Mouse (Mus musculus) thymus, adult 2 months (tissue): ENCODE results near the gene Hist1h4k. TPM values are rescaled to one million over a fixed set of nuclear protein-coding genes. Genes with fewer than 3 reads are reported as not detected.
"Not testable (repeated sequence)": the region's sequence is repeated elsewhere in the genome, so short reads cannot be mapped to it uniquely, and the experiment has no call there.

Experiments
- DNase-seq: peaks from one replicate; pipeline ENCODE4 v3.0.0; 2021
- H3K27ac ChIP-seq: fragments of 200-500 bp; 2 replicates; pipeline ENCODE4 v1.5.1; 2012; ENCODE audit warnings: low read length, control low read depth; ENCODE audit not compliant: control insufficient read depth, insufficient read depth
- H3K27me3 ChIP-seq: fragments of 200-500 bp; 2 replicates; pipeline ENCODE4 v1.6.1; 2012; ENCODE audit warnings: mild to moderate bottlenecking, low read length, moderate library complexity, mixed read lengths; ENCODE audit not compliant: control insufficient read depth, insufficient read depth
- H3K36me3 ChIP-seq: fragments of 200-500 bp; 2 replicates; pipeline ENCODE4 v1.6.1; 2012; ENCODE audit warnings: mild to moderate bottlenecking, low read length, moderate library complexity; ENCODE audit not compliant: control insufficient read depth, insufficient read depth
- H3K4me1 ChIP-seq: fragments of 200-500 bp; replicated peaks from 2 replicates; pipeline ENCODE4 v1.6.1; 2012; ENCODE audit warnings: low read length; ENCODE audit not compliant: control insufficient read depth, insufficient read depth
- H3K4me3 ChIP-seq: fragments of 200-500 bp; 2 replicates; pipeline ENCODE4 v1.5.1; 2012; ENCODE audit warnings: mild to moderate bottlenecking, low read length, control low read depth, moderate library complexity; ENCODE audit not compliant: control insufficient read depth, insufficient read depth
- CTCF ChIP-seq: fragments of 200-500 bp; IDR thresholded peaks from 2 replicates; pipeline ENCODE4 v1.5.1; 2012; ENCODE audit warnings: mild to moderate bottlenecking, control low read depth, low read length, moderate library complexity, borderline replicate concordance; ENCODE audit not compliant: control insufficient read depth, poor library complexity, insufficient read depth; ENCODE audit errors: extremely low read depth
- POLR2A ChIP-seq: fragments of 200-500 bp; IDR thresholded peaks from 2 replicates; pipeline ENCODE4 v1.6.1; 2012; ENCODE audit warnings: mild to moderate bottlenecking, low read length, control low read depth, moderate library complexity; ENCODE audit not compliant: control insufficient read depth, poor library complexity, insufficient read depth; ENCODE audit errors: extremely low read depth
- WGBS: fragments of 180-500 bp; shearing (Covaris S2); methylation state at CpG from one replicate; pipeline ENCODE4 v1.1.7; 2018; 5-methylcytosine and 5-hydroxymethylcytosine counted together
- polyA plus RNA-seq: library from polyadenylated mRNA; depleted of rRNA; stranded (reverse); fragments of >200 nt; gene quantifications from 2 replicates; pipeline ENCODE4 v1.2.3, GENCODE M21; 2012

Gene Hist1h4k
- polyA plus RNA-seq, 1 experiment: 257 TPM

DNA sequence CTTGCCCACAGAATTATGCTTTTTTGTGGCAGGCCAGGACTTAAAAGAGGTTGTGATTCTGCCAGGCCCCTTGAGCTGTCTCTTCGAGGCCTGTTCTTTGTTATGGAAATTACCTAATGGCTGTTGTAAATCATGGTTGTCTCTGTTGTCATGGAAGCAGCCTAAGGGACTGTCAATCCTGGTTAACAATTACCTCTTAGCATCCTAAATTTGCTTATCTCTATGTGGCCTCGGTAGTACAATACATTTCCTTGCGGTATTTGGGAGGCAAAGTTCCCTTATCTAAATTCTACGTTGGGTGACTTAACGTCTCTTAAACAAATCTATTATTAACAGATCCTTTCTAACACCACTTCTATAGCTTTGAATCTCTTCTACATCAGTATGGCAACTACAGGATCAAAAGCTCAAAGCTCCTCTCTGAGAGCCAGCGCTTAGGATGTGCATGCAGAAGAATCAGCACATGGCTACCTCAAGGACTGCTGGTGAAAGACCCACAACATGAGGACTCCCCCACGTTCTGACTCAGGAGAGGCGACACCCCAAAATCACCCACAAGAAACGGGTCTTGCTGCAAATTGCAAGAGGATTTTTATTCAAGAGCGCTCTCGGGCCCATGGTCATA is 22.2 kb downstream of the Hist1h4k start:
- Histone ChIP-seq H3K36me3 (no peaks in the 10 kb centered on the region), H3K4me1 (no peaks in the 10 kb centered on the region), H3K27ac (no peak overlapping the region), H3K4me3 (no peak overlapping the region), H3K27me3 (no peaks in the 10 kb centered on the region)
- DNase-seq: no peak
- no peak for TF ChIP-seq POLR2A
- no peak for TF ChIP-seq CTCF
- 89% methylated on average over 11 of the region's 11 CpGs for WGBS

DNA sequence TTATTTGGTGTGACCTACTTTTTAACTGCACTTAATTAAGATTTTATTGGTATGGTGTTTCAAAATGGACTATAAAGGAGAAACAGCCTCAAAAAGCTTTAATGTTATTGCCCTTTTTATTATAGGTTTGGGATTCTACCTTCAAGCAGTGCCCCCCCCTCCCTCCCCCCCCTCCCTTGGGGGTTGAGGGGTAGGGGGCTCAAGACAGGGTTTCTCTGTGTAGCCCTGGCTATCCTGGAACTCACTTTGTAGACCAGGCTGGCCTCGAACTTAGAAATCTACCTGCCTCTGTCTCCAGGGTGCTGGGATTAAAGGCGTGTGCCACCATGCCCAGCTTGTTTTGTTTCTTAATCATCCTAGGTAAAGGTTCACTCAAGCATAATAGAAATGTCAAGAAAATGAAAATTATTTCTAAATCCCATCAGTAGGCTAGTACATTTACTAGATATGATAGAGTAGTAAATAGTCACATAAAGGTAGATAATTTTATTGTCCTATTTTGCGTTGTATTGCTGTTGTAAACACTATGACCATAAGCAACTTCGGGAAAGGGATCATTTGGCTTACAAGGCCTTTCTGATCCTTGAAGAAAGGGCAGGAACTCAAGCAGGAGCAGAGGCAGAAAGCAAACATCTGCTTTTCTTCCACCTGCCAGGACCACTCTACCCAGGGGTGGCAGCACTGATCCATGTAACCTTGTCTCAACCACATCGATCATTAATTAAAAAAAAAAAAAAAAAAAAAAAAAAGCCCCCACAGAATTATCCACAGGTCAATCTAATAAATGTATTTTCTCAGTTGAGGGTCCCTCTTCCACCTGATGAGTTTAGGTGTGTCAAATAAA is 27.1 kb downstream of the Hist1h4k start:
- H3K4me3 ChIP-seq: no peak overlapping the region
- TF ChIP-seq CTCF: no peak
- no peak for TF ChIP-seq POLR2A
- H3K4me1 ChIP-seq: peaks cover 5% of the 10 kb centered on the region
- 51% methylated on average over 5 of the region's 5 CpGs for WGBS
- no peaks in the 10 kb centered on the region for H3K36me3 ChIP-seq
- peak; percentile 46 for DNase-seq
- H3K27me3 ChIP-seq: no peaks in the 10 kb centered on the region
- peak overlapping the region; percentile 45 for H3K27ac ChIP-seq

DNA sequence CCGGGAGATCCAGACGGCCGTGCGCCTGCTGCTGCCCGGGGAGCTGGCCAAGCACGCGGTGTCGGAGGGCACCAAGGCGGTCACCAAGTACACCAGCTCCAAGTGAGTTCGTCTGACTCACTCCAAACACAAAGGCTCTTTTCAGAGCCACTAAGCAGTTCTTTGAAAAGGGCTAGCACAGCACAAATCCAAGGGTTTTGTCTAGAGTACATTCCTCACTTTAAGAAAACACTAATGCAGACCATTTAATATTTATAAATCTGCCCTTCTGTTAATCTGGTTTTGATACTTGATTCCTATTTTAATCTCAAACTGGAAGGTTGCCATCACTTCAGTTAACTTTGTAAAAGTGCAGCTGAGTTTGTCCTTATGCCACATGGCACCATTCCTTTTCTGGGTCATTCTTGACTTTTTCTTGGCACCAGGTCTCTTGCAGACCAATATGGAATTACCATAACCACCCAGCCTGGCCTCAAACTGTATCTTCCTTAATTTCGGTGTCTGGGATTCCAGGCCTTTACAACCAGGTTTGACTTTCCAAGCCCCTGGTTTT is 27.9 kb downstream of the Hist1h4k start:
- H3K4me3 ChIP-seq: peak overlapping the region; percentile 52
- H3K4me1 ChIP-seq: peaks cover 5% of the 10 kb centered on the region
- DNase-seq: no peak
- H3K27me3 ChIP-seq: no peaks in the 10 kb centered on the region
- TF ChIP-seq CTCF (no peak), POLR2A (peak; percentile 5; the same call in 1 of the 2 replicates)
- peak overlapping the region; percentile 63 for H3K27ac ChIP-seq
- no peaks in the 10 kb centered on the region for H3K36me3 ChIP-seq
- WGBS: 7% methylated on average over 11 of the region's 11 CpGs

DNA sequence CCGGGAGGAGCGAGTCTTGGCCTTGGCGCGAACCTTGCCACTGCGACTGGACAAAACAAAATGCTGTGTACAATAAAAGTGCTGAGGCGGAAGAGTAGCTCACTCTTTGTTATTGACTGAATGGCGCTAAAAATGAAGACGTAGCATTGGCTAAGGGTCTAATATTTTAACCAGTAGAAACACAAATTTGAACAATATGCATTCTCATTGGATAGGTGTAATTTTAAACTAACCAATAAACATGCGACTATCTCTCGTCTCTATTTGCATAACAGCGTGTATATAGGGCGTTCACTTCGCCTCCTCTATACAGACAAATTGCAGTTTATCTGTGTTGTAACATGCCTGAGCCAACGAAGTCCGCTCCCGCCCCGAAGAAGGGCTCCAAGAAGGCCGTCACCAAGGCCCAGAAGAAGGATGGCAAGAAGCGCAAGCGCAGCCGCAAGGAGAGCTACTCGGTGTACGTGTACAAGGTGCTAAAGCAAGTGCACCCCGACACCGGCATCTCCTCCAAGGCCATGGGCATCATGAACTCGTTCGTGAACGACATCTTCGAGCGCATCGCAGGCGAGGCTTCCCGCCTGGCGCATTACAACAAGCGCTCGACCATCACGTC is 28.4 kb downstream of the Hist1h4k start, which contains the start of gene Hist1h2bm:
Gene Hist1h2bm, plus strand, starts transcription at position 288 of the 616 bp plus-strand sequence.
- DNase-seq: peak; percentile 67
- not testable (repeated sequence) for H3K4me1 ChIP-seq, H3K36me3 ChIP-seq, H3K27me3 ChIP-seq
- WGBS: under 1% methylated on average over 37 of the region's 37 CpGs
- TF ChIP-seq POLR2A: peak; percentile 54; the same call in 1 of the 2 replicates
- H3K27ac ChIP-seq: peak within 1 kb of the TSS; percentile 67
- peak within 1 kb of the TSS; percentile 52 for H3K4me3 ChIP-seq

DNA sequence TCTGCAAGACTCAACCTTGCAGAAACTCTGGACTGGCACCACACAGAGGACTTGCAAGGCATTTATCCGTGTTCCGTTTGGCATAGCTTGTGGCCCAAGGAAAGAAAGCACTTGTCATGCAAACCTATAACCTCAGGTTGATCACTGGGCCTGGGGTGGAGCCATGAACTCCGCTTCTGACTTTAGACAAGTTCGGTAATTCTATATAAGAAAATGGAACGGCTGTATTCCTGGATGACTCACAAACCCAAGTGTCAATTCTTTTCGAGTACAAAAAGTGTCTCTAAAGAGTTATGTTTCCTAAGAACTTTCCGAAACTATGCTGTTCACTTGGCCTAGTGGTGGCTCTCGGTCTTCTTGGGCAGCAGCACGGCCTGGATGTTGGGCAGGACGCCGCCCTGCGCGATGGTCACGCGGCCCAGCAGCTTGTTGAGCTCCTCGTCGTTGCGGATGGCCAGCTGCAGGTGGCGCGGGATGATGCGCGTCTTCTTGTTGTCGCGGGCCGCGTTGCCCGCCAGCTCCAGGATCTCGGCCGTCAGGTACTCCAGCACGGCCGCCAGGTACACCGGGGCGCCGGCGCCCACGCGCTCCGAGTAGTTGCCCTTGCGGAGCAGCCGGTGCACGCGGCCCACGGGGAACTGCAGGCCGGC is 29.1 kb downstream of the Hist1h4k start:
- H3K27ac ChIP-seq: peak overlapping the region; percentile 67
- not testable (repeated sequence) for DNase-seq, H3K36me3 ChIP-seq, H3K27me3 ChIP-seq, H3K4me1 ChIP-seq
- peak overlapping the region; percentile 48 for H3K4me3 ChIP-seq
- WGBS: 2% methylated on average over 21 of the region's 44 CpGs

DNA sequence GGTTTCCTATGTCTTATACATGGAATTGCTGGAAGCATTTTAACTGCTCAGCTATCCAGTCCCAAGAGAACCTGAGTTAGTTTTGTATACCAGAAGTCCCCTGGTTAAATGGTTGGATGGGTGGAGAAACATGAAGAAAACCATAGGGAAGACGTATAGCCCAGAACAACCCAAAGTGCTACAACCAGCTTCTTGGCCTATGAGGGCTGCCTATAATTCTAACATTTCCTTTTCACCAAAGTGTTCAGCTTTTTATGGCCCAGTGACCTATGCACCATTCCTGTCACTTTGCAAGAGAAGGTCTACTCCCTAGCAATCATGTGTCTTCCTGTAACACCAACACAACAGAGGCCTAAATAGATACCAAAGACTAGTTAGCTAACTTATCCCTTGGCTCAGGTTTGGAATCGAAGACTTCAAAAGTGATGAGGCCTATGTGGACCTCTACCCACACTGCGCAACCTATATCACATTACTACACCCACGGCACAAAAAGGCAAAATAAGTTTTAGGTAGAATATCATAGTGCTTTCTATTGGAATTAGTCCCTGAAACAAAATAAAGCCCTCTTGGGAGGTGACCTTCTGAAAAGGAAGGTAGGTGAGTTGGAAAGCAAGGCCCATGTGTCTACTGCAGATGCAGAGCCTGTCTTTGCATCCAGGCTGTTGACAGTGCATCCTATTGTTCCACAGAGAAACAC is 31.8 kb downstream of the Hist1h4k start:
- no peak overlapping the region; the same call in 1 of the 2 replicates for H3K27ac ChIP-seq
- no peak for DNase-seq
- TF ChIP-seq POLR2A (no peak), CTCF (no peak)
- no peaks in the 10 kb centered on the region for H3K27me3 ChIP-seq
- H3K4me1 ChIP-seq: peaks cover 8% of the 10 kb centered on the region
- H3K4me3 ChIP-seq: no peak overlapping the region
- no peaks in the 10 kb centered on the region for H3K36me3 ChIP-seq
- WGBS: 74% methylated on average over 4 of the region's 4 CpGs

DNA sequence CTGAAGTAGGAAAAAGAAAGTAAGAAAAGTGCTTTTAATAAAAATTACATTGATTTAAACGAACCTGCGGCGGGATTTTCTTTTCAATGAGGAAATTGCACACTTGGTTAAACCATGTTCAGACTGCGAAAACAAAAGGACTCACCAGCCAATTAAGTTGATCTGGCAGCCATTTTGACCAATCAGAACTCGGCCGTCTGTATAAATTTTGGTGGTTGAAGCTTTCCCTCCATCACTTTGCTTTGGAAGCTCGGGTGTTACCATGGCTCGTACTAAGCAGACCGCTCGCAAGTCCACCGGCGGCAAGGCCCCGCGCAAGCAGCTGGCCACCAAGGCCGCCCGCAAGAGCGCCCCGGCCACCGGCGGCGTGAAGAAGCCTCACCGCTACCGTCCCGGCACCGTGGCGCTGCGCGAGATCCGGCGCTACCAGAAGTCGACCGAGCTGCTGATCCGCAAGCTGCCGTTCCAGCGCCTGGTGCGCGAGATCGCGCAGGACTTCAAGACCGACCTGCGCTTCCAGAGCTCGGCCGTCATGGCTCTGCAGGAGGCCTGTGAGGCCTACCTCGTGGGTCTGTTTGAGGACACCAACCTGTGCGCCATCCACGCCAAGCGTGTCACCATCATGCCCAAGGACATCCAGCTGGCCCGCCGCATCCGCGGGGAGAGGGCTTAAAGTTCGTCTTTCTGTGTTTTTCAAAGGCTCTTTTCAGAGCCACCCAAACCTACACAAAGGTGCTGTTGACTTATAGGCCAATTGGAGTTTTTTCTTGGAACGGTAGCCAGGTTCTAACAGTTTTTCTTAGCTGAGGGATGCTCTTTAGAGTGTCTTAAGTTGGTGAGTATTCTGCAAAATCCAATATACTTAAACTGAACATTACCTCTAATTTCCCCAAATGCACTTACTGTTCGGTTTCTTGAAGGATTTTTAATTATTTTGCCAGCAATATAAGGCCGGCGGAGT is 32.6 kb downstream of the Hist1h4k start, which contains the start of gene Hist1h3h:
Gene Hist1h3h, plus strand, starts transcription at position 263 of the 961 bp plus-strand sequence.
- H3K27me3 ChIP-seq, H3K36me3 ChIP-seq, H3K4me1 ChIP-seq: not testable (repeated sequence)
- DNase-seq: peak; percentile 87
- Histone ChIP-seq H3K4me3 (peak within 1 kb of the TSS; percentile 61), H3K27ac (peak within 1 kb of the TSS; percentile 90)
- WGBS: 5% methylated on average over 25 of the region's 56 CpGs
